36 mouse cellular contexts compared by ENCODE assay signal in the genomic region with DNA sequence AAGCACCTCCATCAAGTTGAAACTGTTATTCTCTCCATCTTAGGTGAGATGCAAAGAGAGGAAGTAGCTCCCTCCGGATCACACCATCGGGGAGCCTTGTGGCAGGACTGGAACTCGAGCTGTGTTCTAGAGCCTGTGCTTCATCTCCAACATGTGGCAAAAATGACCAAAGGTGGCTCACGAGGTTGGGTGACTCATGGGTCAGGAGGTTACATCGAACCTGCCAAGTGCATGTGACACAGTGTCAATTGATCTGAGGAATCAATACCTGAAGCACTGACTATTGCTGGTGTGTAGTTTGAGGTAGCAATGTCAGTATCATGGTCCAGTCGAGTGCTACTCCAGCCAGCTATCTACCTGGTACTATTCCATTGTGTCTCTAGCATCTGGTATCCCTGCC. TPM values are rescaled to one million over a fixed set of nuclear protein-coding genes. Genes with fewer than 3 reads are reported as not detected.
"Had no signal": no experiment of that assay in that cellular context is flagged by ENCODE, and none has a peak within 500 bp of the region (broad histone marks: within the 10 kb centered on the region; RNA-seq: fewer than 3 reads in every experiment).

No protein-coding gene starts in this region.

- H3K9ac ChIP-seq: embryonic facial prominence, embryonic 12.5 days; embryonic facial prominence, embryonic 13.5 days; embryonic facial prominence, embryonic 15.5 days; forebrain, embryonic 12.5 days; forebrain, embryonic 13.5 days; forebrain, embryonic 15.5 days; forebrain, postnatal 0 days had no signal

- H3K4me1 ChIP-seq: embryonic facial prominence, embryonic 10.5 days; embryonic facial prominence, embryonic 12.5 days; embryonic facial prominence, embryonic 13.5 days; embryonic facial prominence, embryonic 15.5 days; forebrain, embryonic 10.5 days; forebrain, embryonic 12.5 days; forebrain, embryonic 13.5 days; forebrain, embryonic 15.5 days had no signal

- H3K4me3 ChIP-seq: embryonic facial prominence, embryonic 10.5 days; embryonic facial prominence, embryonic 12.5 days; embryonic facial prominence, embryonic 13.5 days; embryonic facial prominence, embryonic 15.5 days; erythroblast, embryonic 14.5 days; forebrain, embryonic 10.5 days; forebrain, embryonic 12.5 days; forebrain, embryonic 13.5 days; forebrain, embryonic 15.5 days; gastrocnemius, adult 2 months had no signal

- H3K27ac ChIP-seq: embryonic facial prominence, embryonic 10.5 days; embryonic facial prominence, embryonic 12.5 days; embryonic facial prominence, embryonic 13.5 days; embryonic facial prominence, embryonic 15.5 days; forebrain, embryonic 10.5 days; forebrain, embryonic 12.5 days; forebrain, embryonic 13.5 days; forebrain, embryonic 15.5 days; gastrocnemius, adult 2 months had no signal

- H3K27me3 ChIP-seq: embryonic facial prominence, embryonic 12.5 days; forebrain, embryonic 12.5 days; forebrain, embryonic 15.5 days had no signal

- H3K36me3 ChIP-seq: embryonic facial prominence, embryonic 10.5 days; embryonic facial prominence, embryonic 12.5 days; embryonic facial prominence, embryonic 13.5 days; embryonic facial prominence, embryonic 15.5 days; forebrain, embryonic 10.5 days; forebrain, embryonic 12.5 days; forebrain, embryonic 15.5 days had no signal

- ATAC-seq: forebrain, embryonic 13.5 days; forebrain, embryonic 14.5 days; forebrain, embryonic 15.5 days; forebrain, embryonic 16.5 days; forebrain, postnatal 0 days had no signal

- DNase-seq: cerebellum, adult 2 months; cerebellum, adult 8-10 months; cerebellum, adult 9-10 months; cerebellum, adult 9-11 months; cerebellum, postnatal 14 days; cerebellum, postnatal 25 days; cerebellum, postnatal 36 days; embryo, embryonic 11 days; forebrain, postnatal 0 days; gastrocnemius, adult 2 months; gastrocnemius, postnatal 10 days; gastrocnemius, postnatal 14 days; gastrocnemius, postnatal 25 days; gastrocnemius, postnatal 36 days; heart, adult 11 months; heart, adult 18-20 months had no signal

- H3K9me3 ChIP-seq: embryonic facial prominence, embryonic 10.5 days; embryonic facial prominence, embryonic 12.5 days; embryonic facial prominence, embryonic 13.5 days; embryonic facial prominence, embryonic 15.5 days; forebrain, embryonic 10.5 days; forebrain, embryonic 12.5 days; forebrain, embryonic 13.5 days; forebrain, embryonic 15.5 days had no signal

- H3K4me2 ChIP-seq: embryonic facial prominence, embryonic 12.5 days; embryonic facial prominence, embryonic 13.5 days; embryonic facial prominence, embryonic 15.5 days; forebrain, embryonic 12.5 days; forebrain, embryonic 13.5 days; forebrain, embryonic 15.5 days had no signal

RNA-seq across cellular contexts. Expression of gene Chat, which starts 10.8 kb away (rescaled TPM):
- total RNA-seq: common myeloid progenitor, adult 5-6 weeks; gastrocnemius, adult 18-20 months; gastrocnemius, adult 2 months; gastrocnemius, adult 8-10 months; gastrocnemius, postnatal 10 days; gastrocnemius, postnatal 14 days; gastrocnemius, postnatal 25 days; gastrocnemius, postnatal 36 days; gastrocnemius, postnatal 4 days; granulocyte monocyte progenitor cell, adult 5-6 weeks; heart, adult 18-20 months had no signal
- polyA plus RNA-seq: embryonic facial prominence, embryonic 11.5 days; embryonic facial prominence, embryonic 12.5 days; embryonic facial prominence, embryonic 14.5 days; erythroblast, embryonic 14.5 days; forebrain, embryonic 10.5 days; forebrain, embryonic 11.5 days; forebrain, embryonic 14.5 days; gonadal fat pad, adult 2 months had no signal

RNA-seq across cellular contexts. Expression of gene Slc18a3, which starts 11.9 kb away (rescaled TPM):
- total RNA-seq: common myeloid progenitor, adult 5-6 weeks; gastrocnemius, adult 18-20 months; gastrocnemius, adult 2 months; gastrocnemius, adult 8-10 months; gastrocnemius, postnatal 10 days; gastrocnemius, postnatal 14 days; gastrocnemius, postnatal 25 days; gastrocnemius, postnatal 36 days; gastrocnemius, postnatal 4 days; granulocyte monocyte progenitor cell, adult 5-6 weeks; heart, adult 18-20 months had no signal
- polyA plus RNA-seq: erythroblast, embryonic 14.5 days; gonadal fat pad, adult 2 months had no signal
